Mouse (Mus musculus) bone marrow, adult 2 months (tissue): ENCODE results near the gene Elf2.

Source experiments
- CTCF ChIP-seq: fragments of 200-500 bp; IDR thresholded peaks from 2 replicates; pipeline ENCODE4 v1.5.1; 2011; ENCODE audit warnings: low read length, control low read depth; ENCODE audit not compliant: control insufficient read depth, insufficient read depth
- POLR2A ChIP-seq: fragments of 200-500 bp; IDR thresholded peaks from 2 replicates; pipeline ENCODE4 v1.6.1; 2011; ENCODE audit warnings: low read depth, mild to moderate bottlenecking, control low read depth, low read length, borderline replicate concordance; ENCODE audit not compliant: control insufficient read depth

- TF ChIP-seq CTCF (no peak), POLR2A (no peak)
These were observed 27.5 kb upstream of the Elf2 start for GRCm38 (mm10) chr3:51368011-51368410.
